Mouse (Mus musculus) kidney, adult 2 months (tissue): Measurements from ENCODE around the gene Trank1.

Source experiments
- CTCF ChIP-seq: fragments of 200-500 bp; conservative IDR thresholded peaks from 2 replicates; pipeline ENCODE4 v1.5.1; 2011; ENCODE audit warnings: low read depth, mild to moderate bottlenecking, control low read depth, low read length, moderate library complexity, mixed read lengths; ENCODE audit not compliant: insufficient read depth, insufficient read length
- POLR2A ChIP-seq: fragments of 200-500 bp; IDR thresholded peaks from one replicate; pipeline ENCODE4 v1.6.1; 2011; ENCODE audit warnings: low read depth, low read length, control low read depth

GRCm38 (mm10) chr9:111352646-111353045 lies 41.1 kb downstream of the Trank1 start:
- TF ChIP-seq POLR2A (no peak), CTCF (no peak)
